Mouse (Mus musculus) small intestine, adult 2 months (tissue): ENCODE results near the gene Gm10260. TPM values are rescaled to one million over a fixed set of nuclear protein-coding genes. Genes with fewer than 3 reads are reported as not detected.

Experiments
- H3K27ac ChIP-seq: fragments of 200-500 bp; 2 replicates; pipeline ENCODE4 v1.5.1; 2012; ENCODE audit warnings: low read depth, low read length, control low read depth, inconsistent platforms; ENCODE audit not compliant: insufficient read depth
- H3K27me3 ChIP-seq: fragments of 200-500 bp; 2 replicates; pipeline ENCODE4 v1.6.1; 2012; ENCODE audit warnings: mild to moderate bottlenecking, moderate library complexity, low read length, inconsistent platforms; ENCODE audit not compliant: control insufficient read depth, insufficient read depth
- H3K36me3 ChIP-seq: fragments of 200-500 bp; 2 replicates; pipeline ENCODE4 v1.6.1; 2012; ENCODE audit warnings: mild to moderate bottlenecking, low read length, control low read depth, inconsistent platforms; ENCODE audit not compliant: control insufficient read depth, insufficient read depth
- H3K4me1 ChIP-seq: fragments of 200-500 bp; 2 replicates; pipeline ENCODE4 v1.6.1; 2012; ENCODE audit warnings: low read length, inconsistent platforms, mixed read lengths; ENCODE audit not compliant: control insufficient read depth, insufficient read depth, insufficient read length
- H3K4me3 ChIP-seq: fragments of 200-500 bp; 2 replicates; pipeline ENCODE4 v1.5.1; 2012; ENCODE audit warnings: low read depth, mild to moderate bottlenecking, control low read depth, inconsistent platforms, low read length, moderate library complexity
- CTCF ChIP-seq: fragments of 200-500 bp; IDR thresholded peaks from 2 replicates; pipeline ENCODE4 v1.5.1; 2012; ENCODE audit warnings: low read depth, mild to moderate bottlenecking, control low read depth, inconsistent platforms, low read length, moderate library complexity, mixed read lengths; ENCODE audit not compliant: insufficient replicate concordance, insufficient read length; ENCODE audit errors: extremely low read depth
- POLR2A ChIP-seq: fragments of 200-500 bp; IDR thresholded peaks from 2 replicates; pipeline ENCODE4 v1.6.1; 2012; ENCODE audit warnings: low read depth, mild to moderate bottlenecking, control low read depth, inconsistent platforms, low read length, moderate library complexity
- WGBS: fragments of 180-500 bp; shearing (Covaris S2); methylation state at CpG from one replicate; pipeline ENCODE4 v1.1.7; 2018; 5-methylcytosine and 5-hydroxymethylcytosine counted together
- polyA plus RNA-seq: library from polyadenylated mRNA; depleted of rRNA; stranded (reverse); fragments of >200 nt; gene quantifications from 2 replicates; pipeline ENCODE4 v1.2.3, GENCODE M21; 2012

The Gm10260 gene
- polyA plus RNA-seq, 1 experiment: 2.9 TPM

GRCm38 (mm10) chr13:97768803-97769202, 8.4 kb upstream of the Gm10260 start:
- no peaks in the 10 kb centered on the region for H3K27me3 ChIP-seq
- no peak overlapping the region for H3K4me3 ChIP-seq
- no peak for TF ChIP-seq CTCF
- no peak for TF ChIP-seq POLR2A
- H3K4me1 ChIP-seq: no peaks in the 10 kb centered on the region
- H3K36me3 ChIP-seq: no peaks in the 10 kb centered on the region
- WGBS: 87% methylated on average over 3 of the region's 3 CpGs
- no peak overlapping the region for H3K27ac ChIP-seq

- H3K27ac ChIP-seq: no peak overlapping the region
- 80% methylated on average over 7 of the region's 7 CpGs for WGBS
- H3K36me3 ChIP-seq: no peaks in the 10 kb centered on the region
- H3K4me3 ChIP-seq: no peak overlapping the region
- H3K27me3 ChIP-seq: no peaks in the 10 kb centered on the region
- no peaks in the 10 kb centered on the region for H3K4me1 ChIP-seq
- no peak for TF ChIP-seq CTCF
- no peak for TF ChIP-seq POLR2A
These were observed 7.7 kb upstream of the Gm10260 start for GRCm38 (mm10) chr13:97768046-97768682.

GRCm38 (mm10) chr13:97766600-97766999, 6.2 kb upstream of the Gm10260 start:
- TF ChIP-seq CTCF (no peak), POLR2A (no peak)
- H3K4me1 ChIP-seq: no peaks in the 10 kb centered on the region
- no peak overlapping the region for H3K4me3 ChIP-seq
- no peaks in the 10 kb centered on the region for H3K27me3 ChIP-seq
- H3K36me3 ChIP-seq: no peaks in the 10 kb centered on the region
- H3K27ac ChIP-seq: no peak overlapping the region
- 81% methylated on average over 3 of the region's 3 CpGs for WGBS

GRCm38 (mm10) chr13:97765913-97766312, 5.5 kb upstream of the Gm10260 start:
- no peak for TF ChIP-seq POLR2A
- Histone ChIP-seq H3K36me3 (no peaks in the 10 kb centered on the region), H3K27ac (no peak overlapping the region), H3K4me3 (no peak overlapping the region), H3K4me1 (no peaks in the 10 kb centered on the region), H3K27me3 (no peaks in the 10 kb centered on the region)
- 83% methylated on average over 2 of the region's 2 CpGs for WGBS

GRCm38 (mm10) chr13:97764067-97764466, 3.6 kb upstream of the Gm10260 start:
- Histone ChIP-seq H3K4me1 (no peaks in the 10 kb centered on the region), H3K27ac (no peak overlapping the region), H3K27me3 (no peaks in the 10 kb centered on the region), H3K36me3 (no peaks in the 10 kb centered on the region), H3K4me3 (no peak overlapping the region)
- TF ChIP-seq POLR2A (no peak), CTCF (no peak)
- 23% methylated on average over 7 of the region's 7 CpGs for WGBS

- WGBS: 59% methylated on average over 6 of the region's 6 CpGs
- H3K27me3 ChIP-seq: no peaks in the 10 kb centered on the region
These were observed 3.0 kb upstream of the Gm10260 start for GRCm38 (mm10) chr13:97763436-97763835.

GRCm38 (mm10) chr13:97762121-97762520, 1.7 kb upstream of the Gm10260 start:
- WGBS: 89% methylated on average over 8 of the region's 8 CpGs

More at GRCm38 (mm10) chr13:97763436-97763835, 3.0 kb upstream of the Gm10260 start:
- no peak for TF ChIP-seq POLR2A
- TF ChIP-seq CTCF: no peak
- Histone ChIP-seq H3K4me3 (no peak overlapping the region), H3K27ac (no peak overlapping the region), H3K36me3 (no peaks in the 10 kb centered on the region), H3K4me1 (no peaks in the 10 kb centered on the region)

More at GRCm38 (mm10) chr13:97762121-97762520, 1.7 kb upstream of the Gm10260 start:
- Histone ChIP-seq H3K27me3 (no peaks in the 10 kb centered on the region), H3K36me3 (no peaks in the 10 kb centered on the region), H3K27ac (no peak overlapping the region), H3K4me3 (no peak overlapping the region), H3K4me1 (no peaks in the 10 kb centered on the region)
- TF ChIP-seq CTCF: no peak
- TF ChIP-seq POLR2A: no peak
